Mouse (Mus musculus) heart, embryonic 14.5 days (tissue): ENCODE measurements around the gene Gnb5. TPM values are rescaled to one million over a fixed set of nuclear protein-coding genes. Genes with fewer than 3 reads are reported as not detected.
"Not testable (repeated sequence)": the region's sequence is repeated elsewhere in the genome, so short reads cannot be mapped to it uniquely, and the experiment has no call there.

Experiments used
- ATAC-seq: fragments of 200-750 bp; cut with Nextera tagmentation; 2 replicates; pipeline ENCODE4 v1.8.0; 2017; ENCODE audit warnings: low read depth, moderate TSS enrichment; ENCODE audit not compliant: insufficient number of reproducible peaks, insufficient read depth, low FRiP score
- H3K27ac ChIP-seq, 2 experiments: fragments of 200-500 bp in 1 of 2; fragments of 300-500 bp in 1 of 2; sonication (generic) in 1 of 2; replicated peaks in 1 of 2; 2 replicates each; pipeline ENCODE4 v1.5.1; 2012 to 2014; ENCODE audit warnings: low read depth in 2 of 2, low read length in 2 of 2, control low read depth in 1 of 2, mild to moderate bottlenecking in 1 of 2, mixed read lengths in 1 of 2; ENCODE audit not compliant: control insufficient read depth in 1 of 2, insufficient read depth in 1 of 2
- H3K27me3 ChIP-seq: fragments of 300-500 bp; sonication (generic); 2 replicates; pipeline ENCODE4 v1.6.1; 2014; ENCODE audit warnings: mild to moderate bottlenecking, low read length, control low read depth; ENCODE audit not compliant: control insufficient read depth, insufficient read depth
- H3K36me3 ChIP-seq: fragments of 300-500 bp; sonication (generic); 2 replicates; pipeline ENCODE4 v1.6.1; 2014; ENCODE audit warnings: mild to moderate bottlenecking, control low read depth, low read length, mixed read lengths; ENCODE audit not compliant: control insufficient read depth, insufficient read depth
- H3K4me1 ChIP-seq, 2 experiments: fragments of 200-500 bp in 1 of 2; fragments of 300-500 bp in 1 of 2; sonication (generic) in 1 of 2; 2 replicates each; pipeline ENCODE4 v1.6.1; 2012 to 2014; ENCODE audit warnings: low read length in 2 of 2, control low read depth in 1 of 2, mixed read lengths in 1 of 2; ENCODE audit not compliant: control insufficient read depth in 2 of 2, insufficient read depth in 2 of 2
- H3K4me2 ChIP-seq: fragments of 300-500 bp; sonication (generic); 2 replicates; pipeline ENCODE4 v1.6.1; 2014; ENCODE audit warnings: mild to moderate bottlenecking, low read length
- H3K4me3 ChIP-seq, 2 experiments: fragments of 200-500 bp in 1 of 2; fragments of 300-500 bp in 1 of 2; sonication (generic) in 1 of 2; 2 replicates each; pipeline ENCODE4 v1.5.1; 2012 to 2014; ENCODE audit warnings: low read length in 2 of 2, mild to moderate bottlenecking in 2 of 2, control low read depth in 1 of 2, low read depth in 1 of 2, moderate library complexity in 1 of 2; ENCODE audit not compliant: control insufficient read depth in 1 of 2, insufficient read depth in 1 of 2
- H3K9ac ChIP-seq: fragments of 300-500 bp; sonication (generic); 2 replicates; pipeline ENCODE4 v1.6.1; 2014; ENCODE audit warnings: mild to moderate bottlenecking, low read length
- H3K9me3 ChIP-seq: fragments of 300-500 bp; sonication (generic); 2 replicates; pipeline ENCODE4 v1.6.1; 2016; ENCODE audit warnings: low read length, control low read depth; ENCODE audit not compliant: control insufficient read depth
- WGBS: fragments of 180-500 bp; shearing (Covaris S2); extraction: QIAGEN DNeasy Blood & Tissue Kit; methylation state at CpG from one replicate; pipeline ENCODE4 v1.1.7; 2014; 5-methylcytosine and 5-hydroxymethylcytosine counted together
- polyA plus RNA-seq: library from polyadenylated mRNA; unstranded; fragments of >200 nt; fragmentation: Nextera tagmentation; extraction: Ambion mirVana; gene quantifications from 2 replicates; pipeline ENCODE4 v1.2.1, GENCODE M21; 2014

Gnb5 gene
- polyA plus RNA-seq, 1 experiment from 2014 or later: 66.5 TPM

- H3K27me3 ChIP-seq: no peaks in the 10 kb centered on the region
- no peak overlapping the region for H3K4me2 ChIP-seq
- no peak for ATAC-seq
- no peak overlapping the region for H3K4me3 ChIP-seq
- 36% methylated on average over 5 of the region's 5 CpGs for WGBS
- no peak overlapping the region for H3K27ac ChIP-seq
- H3K9ac ChIP-seq: no peak overlapping the region
- H3K9me3 ChIP-seq: no peaks in the 10 kb centered on the region
- H3K4me1 ChIP-seq: no peaks in the 10 kb centered on the region
- no peaks in the 10 kb centered on the region for H3K36me3 ChIP-seq
Measured at GRCm38 (mm10) chr9:75361699-75362098, 55.6 kb downstream of the Gnb5 start.

- H3K36me3 ChIP-seq: no peaks in the 10 kb centered on the region
- no peaks in the 10 kb centered on the region for H3K27me3 ChIP-seq
- WGBS: 82% methylated on average over 4 of the region's 4 CpGs
- H3K4me1 ChIP-seq: no peaks in the 10 kb centered on the region
- H3K27ac ChIP-seq: no peak overlapping the region
- no peak overlapping the region for H3K4me3 ChIP-seq
- H3K9ac ChIP-seq: no peak overlapping the region
- H3K4me2 ChIP-seq: no peak overlapping the region
- no peaks in the 10 kb centered on the region for H3K9me3 ChIP-seq
- no peak for ATAC-seq
Measured at GRCm38 (mm10) chr9:75362201-75362600, 56.1 kb downstream of the Gnb5 start.

GRCm38 (mm10) chr9:75363001-75363400 lies 56.9 kb downstream of the Gnb5 start:
- WGBS: 36% methylated on average over 5 of the region's 5 CpGs
- Histone ChIP-seq H3K4me1 (no peaks in the 10 kb centered on the region), H3K4me2 (no peak overlapping the region), H3K9ac (no peak overlapping the region), H3K27ac (no peak overlapping the region), H3K4me3 (no peak overlapping the region), H3K27me3 (no peaks in the 10 kb centered on the region), H3K9me3 (no peaks in the 10 kb centered on the region), H3K36me3 (no peaks in the 10 kb centered on the region)
- ATAC-seq: no peak

GRCm38 (mm10) chr9:75363702-75364101 lies 57.6 kb downstream of the Gnb5 start:
- H3K4me3 ChIP-seq, H3K4me1 ChIP-seq, H3K9ac ChIP-seq, H3K27ac ChIP-seq, H3K27me3 ChIP-seq, H3K4me2 ChIP-seq, H3K9me3 ChIP-seq, H3K36me3 ChIP-seq, ATAC-seq: not testable (repeated sequence)
- 72% methylated on average over 7 of the region's 7 CpGs for WGBS

- no peaks in the 10 kb centered on the region for H3K27me3 ChIP-seq
- WGBS: 82% methylated on average over 3 of the region's 4 CpGs
Measured at GRCm38 (mm10) chr9:75365195-75365594, 59.1 kb downstream of the Gnb5 start.

GRCm38 (mm10) chr9:75366191-75366590 lies 60.1 kb downstream of the Gnb5 start:
- no peak overlapping the region for H3K27ac ChIP-seq
- no peaks in the 10 kb centered on the region for H3K27me3 ChIP-seq
- H3K9me3 ChIP-seq: no peaks in the 10 kb centered on the region
- WGBS: 72% methylated on average over 5 of the region's 5 CpGs
- no peak for ATAC-seq
- no peak overlapping the region for H3K4me3 ChIP-seq
- no peaks in the 10 kb centered on the region for H3K4me1 ChIP-seq
- no peak overlapping the region for H3K4me2 ChIP-seq
- no peak overlapping the region for H3K9ac ChIP-seq
- H3K36me3 ChIP-seq: no peaks in the 10 kb centered on the region

More at GRCm38 (mm10) chr9:75365195-75365594, 59.1 kb downstream of the Gnb5 start:
- H3K36me3 ChIP-seq: no peaks in the 10 kb centered on the region
- no peak overlapping the region for H3K4me2 ChIP-seq
- no peak overlapping the region for H3K4me3 ChIP-seq
- no peak for ATAC-seq
- H3K9me3 ChIP-seq: no peaks in the 10 kb centered on the region
- no peak overlapping the region for H3K9ac ChIP-seq
- H3K27ac ChIP-seq: no peak overlapping the region
- no peaks in the 10 kb centered on the region for H3K4me1 ChIP-seq

- Histone ChIP-seq H3K36me3 (no peaks in the 10 kb centered on the region), H3K4me2 (no peak overlapping the region), H3K9me3 (no peaks in the 10 kb centered on the region), H3K27ac (no peak overlapping the region), H3K4me1 (no peaks in the 10 kb centered on the region), H3K4me3 (no peak overlapping the region), H3K9ac (no peak overlapping the region), H3K27me3 (no peaks in the 10 kb centered on the region)
- WGBS: 49% methylated on average over 3 of the region's 3 CpGs
- no peak for ATAC-seq
Measured at GRCm38 (mm10) chr9:75368779-75369178, 62.7 kb downstream of the Gnb5 start.

GRCm38 (mm10) chr9:75375606-75376005 lies 69.5 kb downstream of the Gnb5 start:
- no peak overlapping the region for H3K9ac ChIP-seq
- H3K4me2 ChIP-seq: no peak overlapping the region
- no peaks in the 10 kb centered on the region for H3K4me1 ChIP-seq
- WGBS: 93% methylated on average over 9 of the region's 9 CpGs
- H3K27ac ChIP-seq: no peak overlapping the region
- no peaks in the 10 kb centered on the region for H3K36me3 ChIP-seq
- no peaks in the 10 kb centered on the region for H3K9me3 ChIP-seq
- no peaks in the 10 kb centered on the region for H3K27me3 ChIP-seq
- no peak for ATAC-seq
- H3K4me3 ChIP-seq: no peak overlapping the region
